Mouse (Mus musculus) neural tube, embryonic 14.5 days (tissue): ENCODE data around the gene Gm28048. TPM values are rescaled to one million over a fixed set of nuclear protein-coding genes. Genes with fewer than 3 reads are reported as not detected.

Experiments
- ATAC-seq: fragments of 200-750 bp; cut with Nextera tagmentation; 2 replicates; pipeline ENCODE4 v1.8.0; 2017; ENCODE audit warnings: low read depth, mild to moderate bottlenecking, moderate TSS enrichment, moderate library complexity
- H3K27ac ChIP-seq: fragments of 300-500 bp; sonication (generic); 2 replicates; pipeline ENCODE4 v1.5.1; 2014; ENCODE audit warnings: low read depth, mild to moderate bottlenecking, control low read depth, low read length, moderate library complexity, mixed read lengths
- H3K27me3 ChIP-seq: fragments of 300-500 bp; sonication (generic); 2 replicates; pipeline ENCODE4 v1.6.1; 2014; ENCODE audit warnings: low read length; ENCODE audit not compliant: control insufficient read depth, insufficient read depth
- H3K36me3 ChIP-seq: fragments of 300-500 bp; sonication (generic); 2 replicates; pipeline ENCODE4 v1.6.1; 2014; ENCODE audit warnings: low read length, mixed read lengths; ENCODE audit not compliant: control insufficient read depth, insufficient read depth
- H3K4me1 ChIP-seq: fragments of 300-500 bp; sonication (generic); 2 replicates; pipeline ENCODE4 v1.6.1; 2014; ENCODE audit warnings: low read length; ENCODE audit not compliant: control insufficient read depth, insufficient read depth
- H3K4me2 ChIP-seq: fragments of 300-500 bp; sonication (generic); 2 replicates; pipeline ENCODE4 v1.6.1; 2014; ENCODE audit warnings: mild to moderate bottlenecking, low read depth, low read length, control low read depth
- H3K4me3 ChIP-seq: fragments of 300-500 bp; sonication (generic); 2 replicates; pipeline ENCODE4 v1.5.1; 2014; ENCODE audit warnings: low read depth, low read length, control low read depth, mixed read lengths
- H3K9ac ChIP-seq: fragments of 300-500 bp; sonication (generic); replicated peaks from 2 replicates; pipeline ENCODE4 v1.6.1; 2014; ENCODE audit warnings: low read depth, mild to moderate bottlenecking, control low read depth, low read length, mixed read lengths
- H3K9me3 ChIP-seq: fragments of 300-500 bp; sonication (generic); 2 replicates; pipeline ENCODE4 v1.6.1; 2016; ENCODE audit warnings: low read length; ENCODE audit not compliant: control insufficient read depth
- WGBS: fragments of 180-500 bp; shearing (Covaris S2); extraction: QIAGEN DNeasy Blood & Tissue Kit; methylation state at CpG from one replicate; pipeline ENCODE4 v1.1.7; 2014; 5-methylcytosine and 5-hydroxymethylcytosine counted together
- polyA plus RNA-seq: library from polyadenylated mRNA; unstranded; fragments of >200 nt; fragmentation: Nextera tagmentation; extraction: Ambion mirVana; gene quantifications from 2 replicates; pipeline ENCODE4 v1.2.1, GENCODE M21; 2014

The Gm28048 gene
- polyA plus RNA-seq, 1 experiment from 2014 or later = 1.7 TPM

DNA sequence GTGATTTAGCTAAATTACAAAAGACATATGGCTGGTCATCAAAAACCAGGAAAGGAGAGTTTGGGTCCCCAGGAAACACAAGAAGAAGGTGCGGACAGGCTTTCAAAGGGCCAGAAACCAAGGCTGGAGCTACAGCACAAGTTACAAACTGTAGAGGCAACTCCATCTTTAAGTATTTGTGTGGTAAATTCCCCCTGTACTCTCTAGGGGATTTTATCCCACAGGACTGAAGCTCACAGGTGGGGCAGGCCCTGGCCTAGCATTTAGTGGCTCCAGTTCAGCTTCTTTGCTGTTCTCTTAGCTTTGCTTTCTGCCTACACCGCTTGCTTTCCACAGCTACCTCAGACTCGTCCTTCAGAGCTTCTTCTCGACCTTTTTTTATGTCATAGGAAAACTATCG lies 114.2 kb downstream of the Gm28048 start:
- no peak overlapping the region for H3K4me3 ChIP-seq
- 91% methylated on average over 5 of the region's 5 CpGs for WGBS
- H3K36me3 ChIP-seq = no peaks in the 10 kb centered on the region
- H3K27me3 ChIP-seq = no peaks in the 10 kb centered on the region
- H3K4me1 ChIP-seq = no peaks in the 10 kb centered on the region
- H3K9me3 ChIP-seq = no peaks in the 10 kb centered on the region
- H3K27ac ChIP-seq = no peak overlapping the region
- H3K4me2 ChIP-seq = no peak overlapping the region
- ATAC-seq = no peak
- no peak overlapping the region for H3K9ac ChIP-seq

DNA sequence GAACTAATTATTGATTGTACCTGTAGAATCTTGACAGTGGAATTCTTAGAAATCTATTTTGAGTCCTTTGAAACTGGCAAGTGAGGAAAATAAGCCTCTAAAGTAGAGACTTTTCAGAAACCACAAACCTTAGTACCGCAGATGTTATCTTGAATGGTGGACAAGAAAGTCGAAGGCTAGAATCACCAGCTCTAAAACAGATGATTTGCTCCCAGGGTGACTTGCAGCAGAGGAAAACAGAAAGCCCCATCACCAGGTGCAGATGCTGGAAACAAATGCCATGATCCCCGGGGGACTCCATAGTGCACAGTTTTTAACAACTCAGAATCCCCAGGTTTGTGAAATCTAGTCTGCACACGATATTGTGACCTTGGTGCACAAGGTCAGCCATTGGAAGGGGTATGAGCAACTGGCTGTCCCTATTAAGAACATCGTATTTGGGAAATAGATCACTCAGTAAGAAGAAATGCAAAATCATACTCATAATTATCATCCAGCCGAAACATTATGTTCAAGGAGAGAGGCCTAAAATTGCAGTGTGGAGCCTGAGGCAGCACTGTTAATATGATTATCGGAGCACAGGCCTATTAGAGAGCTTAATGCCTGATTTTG lies 116.1 kb downstream of the Gm28048 start:
- H3K4me1 ChIP-seq = no peaks in the 10 kb centered on the region

DNA sequence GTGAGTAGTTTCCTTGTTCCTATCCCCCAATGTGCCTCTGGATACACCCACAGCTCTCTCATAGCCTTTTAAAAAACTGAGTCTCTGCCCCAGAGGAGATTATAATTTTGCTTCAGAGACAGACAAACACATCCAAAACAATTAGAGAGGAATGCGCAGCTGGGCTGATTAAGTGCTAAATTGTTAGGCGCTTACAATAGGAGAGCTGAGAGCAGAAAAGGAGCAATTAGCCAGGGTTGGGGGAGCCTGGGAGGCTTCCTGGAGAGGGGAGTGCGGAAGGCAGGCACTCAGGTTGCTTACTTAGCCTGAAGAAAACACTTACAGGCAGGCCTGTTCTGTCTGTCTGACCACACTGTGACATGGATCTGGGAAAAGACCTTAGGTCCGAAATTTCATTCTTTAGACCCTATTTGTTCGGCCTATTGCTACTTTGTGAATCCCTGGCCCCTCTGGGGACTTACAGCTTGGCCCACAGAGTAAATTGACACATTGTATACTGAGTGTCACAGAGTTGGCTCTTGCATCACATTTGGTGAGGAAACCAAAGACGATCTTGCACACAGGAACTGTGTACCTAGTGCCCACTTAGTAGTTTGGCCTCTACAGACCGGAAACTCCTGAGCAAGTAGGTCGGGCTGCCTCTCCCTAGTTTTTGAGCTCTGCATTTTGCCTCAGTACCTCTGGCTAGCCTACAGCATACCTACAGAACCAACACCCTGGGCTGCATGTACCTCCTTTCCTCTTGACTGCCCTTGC lies 117.4 kb downstream of the Gm28048 start:
- Histone ChIP-seq H3K4me3 (no peak overlapping the region), H3K9ac (no peak overlapping the region), H3K4me1 (peaks cover 8% of the 10 kb centered on the region), H3K27ac (no peak overlapping the region), H3K4me2 (no peak overlapping the region), H3K27me3 (peaks cover 17% of the 10 kb centered on the region), H3K36me3 (no peaks in the 10 kb centered on the region), H3K9me3 (no peaks in the 10 kb centered on the region)
- ATAC-seq = no peak
- 41% methylated on average over 8 of the region's 8 CpGs for WGBS

More for the DNA sequence above, 116.1 kb downstream of the Gm28048 start:
- no peak overlapping the region for H3K9ac ChIP-seq
- H3K27ac ChIP-seq = no peak overlapping the region
- no peak overlapping the region for H3K4me3 ChIP-seq
- H3K4me2 ChIP-seq = no peak overlapping the region
- H3K27me3 ChIP-seq = peaks cover 7% of the 10 kb centered on the region
- ATAC-seq = no peak
- no peaks in the 10 kb centered on the region for H3K36me3 ChIP-seq
- 86% methylated on average over 7 of the region's 7 CpGs for WGBS
- H3K9me3 ChIP-seq = no peaks in the 10 kb centered on the region

DNA sequence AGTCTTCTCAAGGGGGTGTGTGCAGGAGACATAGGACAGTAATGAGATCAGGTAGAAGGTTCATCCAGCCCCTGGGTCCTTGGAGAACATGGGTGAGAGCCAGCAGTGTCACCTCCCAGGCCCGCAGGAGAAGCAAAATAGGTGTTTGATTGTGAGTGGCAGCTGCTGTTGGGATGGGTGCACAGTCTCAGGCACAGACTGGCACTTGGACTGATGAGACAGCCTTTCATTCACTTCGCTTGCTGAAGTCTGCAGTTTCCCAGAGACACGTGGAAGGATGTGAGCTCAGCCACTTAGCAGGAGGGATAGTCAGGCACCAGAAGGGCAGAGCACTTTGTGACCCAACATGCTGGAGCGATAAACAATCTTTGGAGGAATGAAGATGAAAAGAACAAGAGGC lies 118.3 kb downstream of the Gm28048 start:
- Histone ChIP-seq H3K4me1 (peaks cover 13% of the 10 kb centered on the region), H3K36me3 (no peaks in the 10 kb centered on the region), H3K9ac (no peak overlapping the region), H3K27me3 (peaks cover 26% of the 10 kb centered on the region), H3K9me3 (no peaks in the 10 kb centered on the region), H3K4me3 (no peak overlapping the region), H3K4me2 (no peak overlapping the region), H3K27ac (no peak overlapping the region)
- no peak for ATAC-seq
- 37% methylated on average over 4 of the region's 4 CpGs for WGBS

- peaks cover 35% of the 10 kb centered on the region for H3K27me3 ChIP-seq
- H3K36me3 ChIP-seq = no peaks in the 10 kb centered on the region
- 60% methylated on average over 4 of the region's 4 CpGs for WGBS
- ATAC-seq = no peak
- no peak overlapping the region for H3K4me3 ChIP-seq
- H3K9me3 ChIP-seq = no peaks in the 10 kb centered on the region
- peaks cover 15% of the 10 kb centered on the region for H3K4me1 ChIP-seq
- no peak overlapping the region for H3K4me2 ChIP-seq
- no peak overlapping the region for H3K27ac ChIP-seq
- no peak overlapping the region for H3K9ac ChIP-seq
Measured at GRCm38 (mm10) chr11:22861315-22861714, 120.6 kb downstream of the Gm28048 start.

DNA sequence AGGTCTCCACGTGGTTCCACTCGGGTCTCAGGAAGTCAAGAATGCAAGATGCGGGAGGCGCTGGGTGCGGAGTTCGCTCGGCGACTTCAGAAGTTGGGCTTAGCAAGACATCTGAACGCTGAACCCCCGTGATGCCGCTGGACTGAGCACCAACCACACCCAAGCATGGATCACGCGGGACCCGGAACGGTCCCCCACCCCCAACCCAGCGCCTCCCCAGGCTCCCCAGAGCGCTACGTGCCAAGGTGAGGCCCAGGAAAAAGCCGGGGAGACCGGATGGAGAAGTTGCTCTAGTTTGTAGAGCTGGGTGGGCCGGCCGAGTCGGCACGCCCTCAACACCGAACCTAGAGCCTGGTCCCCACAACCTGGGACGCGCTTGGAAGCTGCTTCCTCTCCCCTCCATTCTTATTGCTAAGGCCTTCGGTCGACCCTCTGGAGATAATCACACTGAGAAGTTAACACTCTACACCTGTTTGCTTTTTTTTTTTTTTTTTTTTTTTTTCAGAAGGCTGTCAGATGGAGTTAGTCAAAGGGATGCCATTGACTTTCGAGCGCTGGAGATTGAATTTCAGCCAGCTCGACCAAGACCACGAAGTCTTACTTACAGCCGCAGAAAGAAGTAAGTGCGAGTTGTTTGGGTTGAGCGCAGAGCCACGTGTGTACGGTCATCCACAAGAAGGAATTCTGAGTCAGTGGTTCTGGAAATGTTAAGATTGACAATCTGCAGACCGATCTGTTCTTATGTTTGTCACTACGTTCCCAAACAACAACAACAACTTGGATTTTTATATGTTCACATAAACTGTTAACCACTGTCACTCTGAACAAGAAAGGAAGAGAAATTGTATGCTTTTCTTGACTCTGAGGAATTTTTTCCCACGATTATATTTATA lies 121.3 kb downstream of the Gm28048 start, which contains the start of gene B3gnt2:
Gene B3gnt2 (minus strand): TSS at position 627 of the 893 bp plus-strand sequence.
- Histone ChIP-seq H3K27me3 (peaks cover 35% of the 10 kb centered on the region), H3K4me2 (peak within 1 kb of the TSS; percentile 78), H3K36me3 (no peaks in the 10 kb centered on the region), H3K9ac (peak within 1 kb of the TSS; percentile 41; the same call in 1 of the 2 replicates), H3K4me3 (peak within 1 kb of the TSS; percentile 66), H3K27ac (no peak within 1 kb of the TSS), H3K9me3 (no peaks in the 10 kb centered on the region), H3K4me1 (peaks cover 15% of the 10 kb centered on the region)
- 5% methylated on average over 41 of the region's 41 CpGs for WGBS
- peak; percentile 5; the same call in 1 of the 2 replicates for ATAC-seq

GRCm38 (mm10) chr11:22859633-22860334 lies 122.1 kb downstream of the Gm28048 start:
- under 1% methylated on average over 55 of the region's 55 CpGs for WGBS
- Histone ChIP-seq H3K9me3 (no peaks in the 10 kb centered on the region), H3K9ac (peak overlapping the region; percentile 54), H3K4me3 (peak overlapping the region; percentile 66), H3K4me1 (peaks cover 15% of the 10 kb centered on the region), H3K36me3 (no peaks in the 10 kb centered on the region), H3K27me3 (peaks cover 35% of the 10 kb centered on the region), H3K4me2 (peak overlapping the region; percentile 78), H3K27ac (no peak overlapping the region)
- peak; percentile 93 for ATAC-seq

GRCm38 (mm10) chr11:22859301-22859632 lies 122.6 kb downstream of the Gm28048 start:
- no peaks in the 10 kb centered on the region for H3K36me3 ChIP-seq
- no peak; the same call in 1 of the 2 replicates for ATAC-seq
- peak overlapping the region; percentile 66 for H3K4me3 ChIP-seq
- H3K4me1 ChIP-seq = peaks cover 15% of the 10 kb centered on the region
- H3K27ac ChIP-seq = no peak overlapping the region
- peaks cover 35% of the 10 kb centered on the region for H3K27me3 ChIP-seq
- peak overlapping the region; percentile 78 for H3K4me2 ChIP-seq
- H3K9me3 ChIP-seq = no peaks in the 10 kb centered on the region
- WGBS = 1% methylated on average over 28 of the region's 41 CpGs
- peak overlapping the region; percentile 54 for H3K9ac ChIP-seq
